Mouse (Mus musculus) bone marrow, adult 2 months (tissue): ENCODE measurements around the gene Comp. TPM values are rescaled to one million over a fixed set of nuclear protein-coding genes. Genes with fewer than 3 reads are reported as not detected.

ENCODE experiments used
- H3K27ac ChIP-seq: fragments of 200-500 bp; 2 replicates; pipeline ENCODE4 v1.5.1; 2012; ENCODE audit warnings: low read depth, mild to moderate bottlenecking, control low read depth, inconsistent platforms, low read length; ENCODE audit not compliant: control insufficient read depth, poor library complexity, insufficient read depth
- H3K4me1 ChIP-seq: fragments of 200-500 bp; 2 replicates; pipeline ENCODE4 v1.6.1; 2011; ENCODE audit warnings: low read length; ENCODE audit not compliant: control insufficient read depth, insufficient read depth
- H3K4me3 ChIP-seq: fragments of 200-500 bp; replicated peaks from 2 replicates; pipeline ENCODE3; 2011; ENCODE audit warnings: mild to moderate bottlenecking, low read depth, low read length, control low read depth; ENCODE audit not compliant: control insufficient read depth
- CTCF ChIP-seq: fragments of 200-500 bp; IDR thresholded peaks from 2 replicates; pipeline ENCODE4 v1.5.1; 2011; ENCODE audit warnings: low read length, control low read depth; ENCODE audit not compliant: control insufficient read depth, insufficient read depth
- POLR2A ChIP-seq: fragments of 200-500 bp; IDR thresholded peaks from 2 replicates; pipeline ENCODE4 v1.6.1; 2011; ENCODE audit warnings: low read depth, mild to moderate bottlenecking, control low read depth, low read length, borderline replicate concordance; ENCODE audit not compliant: control insufficient read depth
- WGBS: fragments of 180-500 bp; shearing (Covaris S2); methylation state at CpG from one replicate; pipeline ENCODE4 v1.1.7; 2018; 5-methylcytosine and 5-hydroxymethylcytosine counted together
- polyA plus RNA-seq: library from polyadenylated mRNA; stranded (reverse); fragments of >200 nt; gene quantifications from 2 replicates; pipeline ENCODE4 v1.2.4, GENCODE M21; 2011; ENCODE audit warnings: low replicate concordance; ENCODE audit not compliant: missing spikeins, insufficient read depth, insufficient read length

Comp gene
- polyA plus RNA-seq, 1 experiment, result not detected

GRCm38 (mm10) chr8:70332070-70332877 is 41.1 kb upstream of the Comp start:
- H3K27ac ChIP-seq, result no peak overlapping the region
- no peak overlapping the region for H3K4me3 ChIP-seq
- no peaks in the 10 kb centered on the region; the same call in 1 of the 2 replicates for H3K4me1 ChIP-seq
- WGBS, result 83% methylated on average over 41 of the region's 41 CpGs
- TF ChIP-seq POLR2A (no peak), CTCF (no peak)

GRCm38 (mm10) chr8:70332878-70333202 is 40.5 kb upstream of the Comp start:
- TF ChIP-seq POLR2A (no peak), CTCF (no peak)
- H3K4me1 ChIP-seq, result no peaks in the 10 kb centered on the region; the same call in 1 of the 2 replicates
- H3K4me3 ChIP-seq, result no peak overlapping the region
- no peak overlapping the region for H3K27ac ChIP-seq
- 87% methylated on average over 6 of the region's 6 CpGs for WGBS

- TF ChIP-seq CTCF (no peak), POLR2A (no peak)
- H3K4me3 ChIP-seq, result no peak overlapping the region
- no peaks in the 10 kb centered on the region for H3K4me1 ChIP-seq
- no peak overlapping the region for H3K27ac ChIP-seq
- 85% methylated on average over 7 of the region's 7 CpGs for WGBS
Observed at GRCm38 (mm10) chr8:70338931-70339330, 34.4 kb upstream of the Comp start.

- no peak overlapping the region for H3K4me3 ChIP-seq
- WGBS, result 93% methylated on average over 7 of the region's 7 CpGs
- TF ChIP-seq POLR2A, result no peak
- TF ChIP-seq CTCF, result no peak
- no peak overlapping the region for H3K27ac ChIP-seq
- no peaks in the 10 kb centered on the region for H3K4me1 ChIP-seq
Observed at GRCm38 (mm10) chr8:70340659-70341058, 32.7 kb upstream of the Comp start.

- no peaks in the 10 kb centered on the region for H3K4me1 ChIP-seq
- no peak overlapping the region for H3K27ac ChIP-seq
- WGBS, result 47% methylated on average over 14 of the region's 14 CpGs
- no peak for TF ChIP-seq CTCF
- no peak for TF ChIP-seq POLR2A
- H3K4me3 ChIP-seq, result no peak overlapping the region
Observed at GRCm38 (mm10) chr8:70342007-70342406, 31.4 kb upstream of the Comp start.

GRCm38 (mm10) chr8:70343076-70343475 is 30.3 kb upstream of the Comp start:
- 91% methylated on average over 7 of the region's 7 CpGs for WGBS
- no peak for TF ChIP-seq POLR2A
- TF ChIP-seq CTCF, result no peak
- no peaks in the 10 kb centered on the region for H3K4me1 ChIP-seq
- no peak overlapping the region for H3K4me3 ChIP-seq
- no peak overlapping the region for H3K27ac ChIP-seq

- TF ChIP-seq POLR2A (no peak), CTCF (peak; percentile 51)
- H3K4me1 ChIP-seq, result no peaks in the 10 kb centered on the region; the same call in 1 of the 2 replicates
- no peak overlapping the region for H3K27ac ChIP-seq
- WGBS, result 64% methylated on average over 6 of the region's 6 CpGs
- H3K4me3 ChIP-seq, result no peak overlapping the region
Observed at GRCm38 (mm10) chr8:70343696-70344095, 29.7 kb upstream of the Comp start.

GRCm38 (mm10) chr8:70344279-70344678 is 29.1 kb upstream of the Comp start:
- Histone ChIP-seq H3K4me1 (no peaks in the 10 kb centered on the region; the same call in 1 of the 2 replicates), H3K4me3 (no peak overlapping the region), H3K27ac (no peak overlapping the region)
- TF ChIP-seq POLR2A (no peak), CTCF (no peak)
- 80% methylated on average over 2 of the region's 2 CpGs for WGBS

- Histone ChIP-seq H3K4me3 (no peak overlapping the region), H3K27ac (no peak overlapping the region), H3K4me1 (peaks cover 3% of the 10 kb centered on the region; the same call in 1 of the 2 replicates)
- TF ChIP-seq POLR2A, result no peak
- TF ChIP-seq CTCF, result no peak
- WGBS, result 86% methylated on average over 4 of the region's 4 CpGs
Observed at GRCm38 (mm10) chr8:70347443-70347842, 25.9 kb upstream of the Comp start.
